Comparison of ENCODE assay signal across 12 mouse cellular contexts in genomic region chr3:87949266-87949954, GRCm38 (mm10). TPM values are rescaled to one million over a fixed set of nuclear protein-coding genes. Genes with fewer than 3 reads are reported as not detected.
DNase-seq lines count a peak whose midpoint lies in the region; ATAC-seq and TF ChIP-seq lines count a peak whose summit lies in the region.
"Had no signal": no experiment of that assay in that cellular context is flagged by ENCODE, and none has a peak within 500 bp of the region (broad histone marks: within the 10 kb centered on the region; RNA-seq: fewer than 3 reads in every experiment).

No protein-coding gene starts in this region.

- TF ChIP-seq CTCF in kidney, postnatal 0 days (IDR thresholded peaks at IDR 0.05; ENCODE audit: low read depth), result no peak
- TF ChIP-seq CTCF in kidney, adult 2 months (conservative IDR thresholded peaks at IDR 0.05; ENCODE audit: insufficient read depth, insufficient read length, low read depth, low read length), result no peak

- peak overlapping the region; percentile 16; the same call in 1 of the 2 replicates for H3K4me3 ChIP-seq in kidney, postnatal 0 days (replicated peaks; ENCODE audit: low read depth, low read length)
- H3K4me3 ChIP-seq in kidney, adult 2 months (ENCODE audit: insufficient read depth, low read depth, low read length), result no peak overlapping the region
- peak overlapping the region; percentile 42 for H3K4me3 ChIP-seq in forebrain, embryonic 12.5 days (replicated peaks)
- peak overlapping the region; percentile 57 for H3K4me3 ChIP-seq in limb, embryonic 14.5 days (replicated peaks; ENCODE audit: low read length)

- no peak overlapping the region for H3K9ac ChIP-seq in kidney, postnatal 0 days (ENCODE audit: low read depth, low read length)
- H3K9ac ChIP-seq in forebrain, embryonic 12.5 days, result peak overlapping the region; percentile 59
- peak overlapping the region; percentile 67 for H3K9ac ChIP-seq in limb, embryonic 14.5 days (ENCODE audit: low read depth, low read length, severe bottlenecking)

- TF ChIP-seq POLR2A in kidney, adult 2 months (IDR thresholded peaks at IDR 0.05; ENCODE audit: low read depth, low read length), result no peak
- TF ChIP-seq POLR2A in limb, embryonic 14.5 days (IDR thresholded peaks at IDR 0.05; ENCODE audit: borderline replicate concordance, extremely low read depth, insufficient read depth, insufficient read length), result no peak

- no peak overlapping the region for H3K27ac ChIP-seq in kidney, postnatal 0 days
- H3K27ac ChIP-seq in kidney, adult 2 months (ENCODE audit: insufficient read depth, low read depth, low read length), result no peak overlapping the region
- peak overlapping the region; percentile 74 for H3K27ac ChIP-seq in forebrain, embryonic 12.5 days
- H3K27ac ChIP-seq in limb, embryonic 14.5 days (replicated peaks; ENCODE audit: low read depth, low read length), result peak overlapping the region; percentile 88

- H3K27me3 ChIP-seq in kidney, postnatal 0 days (ENCODE audit: insufficient read depth, low read length), result no peaks in the 10 kb centered on the region
- H3K27me3 ChIP-seq in kidney, adult 2 months (replicated peaks; ENCODE audit: control insufficient read depth, insufficient read depth, low read length), result peaks cover 2% of the 10 kb centered on the region; the same call in 1 of the 2 replicates
- H3K27me3 ChIP-seq in forebrain, embryonic 12.5 days, result 0 out of 2 replicates have a peak, but pooled peaks cover 4% of the 10 kb centered on the region
- H3K27me3 ChIP-seq in limb, embryonic 14.5 days (ENCODE audit: control insufficient read depth, insufficient read depth, low read length), result no peaks in the 10 kb centered on the region

- WGBS in kidney, postnatal 0 days, result 17% methylated on average over 16 of the region's 16 CpGs
- WGBS in kidney, adult 2 months, result 39% methylated on average over 16 of the region's 16 CpGs
- WGBS in forebrain, embryonic 12.5 days, result 4% methylated on average over 16 of the region's 16 CpGs
- 5% methylated on average over 16 of the region's 16 CpGs for WGBS in limb, embryonic 14.5 days

- no peak for DNase-seq in kidney, postnatal 0 days (ENCODE audit: low spot score)
- DNase-seq in kidney, adult 2 months, result no peak
- peak; percentile 77 for DNase-seq in limb, embryonic 14.5 days (ENCODE audit: low spot score)
- peak; percentile 30 for DNase-seq in retina, postnatal 1 day
- DNase-seq in left cerebral cortex, postnatal 36 days (ENCODE audit: low spot score in 2 of 2), result no peak
- no peak for DNase-seq in adrenal gland, adult 2 months
- DNase-seq in kidney, postnatal 25 days, result no peak
- DNase-seq: lung, postnatal 4 days had no signal

- no peaks in the 10 kb centered on the region for H3K9me3 ChIP-seq in kidney, postnatal 0 days (replicated peaks; ENCODE audit: low read length)
- no peaks in the 10 kb centered on the region for H3K9me3 ChIP-seq in forebrain, embryonic 12.5 days
- no peaks in the 10 kb centered on the region for H3K9me3 ChIP-seq in limb, embryonic 14.5 days (ENCODE audit: control insufficient read depth, low read length)
- H3K9me3 ChIP-seq: G1E had no signal

- no peaks in the 10 kb centered on the region for H3K36me3 ChIP-seq in kidney, postnatal 0 days (ENCODE audit: insufficient read depth, low read length)
- H3K36me3 ChIP-seq in kidney, adult 2 months (ENCODE audit: control insufficient read depth, insufficient read depth, low read length), result no peaks in the 10 kb centered on the region
- peaks cover 14% of the 10 kb centered on the region; the same call in 1 of the 2 replicates for H3K36me3 ChIP-seq in forebrain, embryonic 12.5 days (replicated peaks)
- peaks cover 27% of the 10 kb centered on the region for H3K36me3 ChIP-seq in limb, embryonic 14.5 days (ENCODE audit: control insufficient read depth, insufficient read depth, low read length)

- intact Hi-C loops in left cerebral cortex, postnatal 36 days (cut with DNase I), result no loop called here

- no peak for ATAC-seq in kidney, postnatal 0 days (replicated peaks; ENCODE audit: low FRiP score, low read depth)
- no peak for ATAC-seq in forebrain, embryonic 12.5 days (ENCODE audit: low FRiP score)
- 0 out of 2 replicates have a peak, but pooled peaks have one; percentile 15 for ATAC-seq in limb, embryonic 14.5 days (ENCODE audit: low FRiP score, low read depth)

- H3K4me1 ChIP-seq in kidney, postnatal 0 days (replicated peaks; ENCODE audit: insufficient read depth, low read length), result peaks cover 32% of the 10 kb centered on the region
- no peaks in the 10 kb centered on the region for H3K4me1 ChIP-seq in kidney, adult 2 months (ENCODE audit: control insufficient read depth, insufficient read depth, low read length)
- H3K4me1 ChIP-seq in forebrain, embryonic 12.5 days, result peaks cover 85% of the 10 kb centered on the region
- peaks cover 73% of the 10 kb centered on the region for H3K4me1 ChIP-seq in limb, embryonic 14.5 days (ENCODE audit: control insufficient read depth, insufficient read depth, low read length)

- H3K4me2 ChIP-seq in kidney, postnatal 0 days (ENCODE audit: low read length), result peak overlapping the region; percentile 64
- H3K4me2 ChIP-seq in forebrain, embryonic 12.5 days, result peak overlapping the region; percentile 72
- H3K4me2 ChIP-seq in limb, embryonic 14.5 days (replicated peaks; ENCODE audit: low read depth, low read length, severe bottlenecking), result peak overlapping the region; percentile 76

RNA-seq across cellular contexts. Expression of gene Crabp2, which starts 0.9 kb away (rescaled TPM):
- 20.1 and 20.9 TPM in 2 replicates for polyA plus RNA-seq in kidney, postnatal 0 days (2015; fragmentation: Nextera tagmentation; extraction: Ambion mirVana)
- 0.88 and 0.94 TPM in 2 replicates for polyA plus RNA-seq in kidney, adult 2 months (2012; rRNA removed)
- 246 TPM in 2 replicates for polyA plus RNA-seq in forebrain, embryonic 12.5 days (2016; fragmentation: Nextera tagmentation; extraction: Ambion mirVana)
- 176 and 192 TPM in 2 replicates for polyA plus RNA-seq in limb, embryonic 14.5 days (2012; rRNA removed)
- 267 and 331 TPM in 2 replicates for polyA plus RNA-seq in limb, embryonic 14.5 days (2014; fragmentation: Nextera tagmentation; extraction: Ambion mirVana)
- total RNA-seq in left cerebral cortex, postnatal 36 days (2021), result 1 to 10 TPM; 3.4 to 6.0 TPM
- total RNA-seq in adrenal gland, adult 2 months (2021), result under 1 TPM; 0.52 to 0.72 TPM
- polyA plus RNA-seq in adrenal gland, adult 2 months (2012; rRNA removed), result 0.47 TPM in 1 of 2 replicates, not detected in the other
- polyA plus RNA-seq: G1E; large intestine, adult 2 months; small intestine, adult 2 months had no signal

RNA-seq across cellular contexts. Expression of gene Rrnad1, which starts 18.9 kb away (rescaled TPM):
- polyA plus RNA-seq in kidney, postnatal 0 days (2015; fragmentation: Nextera tagmentation; extraction: Ambion mirVana), result 12.1 and 12.3 TPM in 2 replicates
- polyA plus RNA-seq in kidney, adult 2 months (2012; rRNA removed), result 19.3 and 27.3 TPM in 2 replicates
- 20.5 and 23.7 TPM in 2 replicates for polyA plus RNA-seq in forebrain, embryonic 12.5 days (2016; fragmentation: Nextera tagmentation; extraction: Ambion mirVana)
- polyA plus RNA-seq in limb, embryonic 14.5 days (2012; rRNA removed), result 53.6 and 61.8 TPM in 2 replicates
- polyA plus RNA-seq in limb, embryonic 14.5 days (2014; fragmentation: Nextera tagmentation; extraction: Ambion mirVana), result 15.6 and 18.7 TPM in 2 replicates
- total RNA-seq in left cerebral cortex, postnatal 36 days (2021), result 10 to 100 TPM; 16.4 to 23.9 TPM
- 10 to 100 TPM; 13.1 to 16.3 TPM for total RNA-seq in adrenal gland, adult 2 months (2021)
- polyA plus RNA-seq in adrenal gland, adult 2 months (2012; rRNA removed), result 41.5 and 44.6 TPM in 2 replicates

RNA-seq across cellular contexts. Expression of gene Isg20l2, which starts 19.3 kb away (rescaled TPM):
- 40.4 and 42.1 TPM in 2 replicates for polyA plus RNA-seq in kidney, postnatal 0 days (2015; fragmentation: Nextera tagmentation; extraction: Ambion mirVana)
- polyA plus RNA-seq in kidney, adult 2 months (2012; rRNA removed), result 11.0 and 11.5 TPM in 2 replicates
- 80.5 and 88.2 TPM in 2 replicates for polyA plus RNA-seq in forebrain, embryonic 12.5 days (2016; fragmentation: Nextera tagmentation; extraction: Ambion mirVana)
- 35.7 and 39.7 TPM in 2 replicates for polyA plus RNA-seq in limb, embryonic 14.5 days (2012; rRNA removed)
- polyA plus RNA-seq in limb, embryonic 14.5 days (2014; fragmentation: Nextera tagmentation; extraction: Ambion mirVana), result 26.7 and 27.0 TPM in 2 replicates
- total RNA-seq in left cerebral cortex, postnatal 36 days (2021), result 10 to 100 TPM; 12.9 to 14.3 TPM
- 10 to 100 TPM; 16.3 to 21.4 TPM for total RNA-seq in adrenal gland, adult 2 months (2021)
- 9.4 and 9.7 TPM in 2 replicates for polyA plus RNA-seq in adrenal gland, adult 2 months (2012; rRNA removed)

RNA-seq across cellular contexts. Expression of gene Nes, which starts 21.5 kb away (rescaled TPM):
- 24.6 and 28.9 TPM in 2 replicates for polyA plus RNA-seq in kidney, postnatal 0 days (2015; fragmentation: Nextera tagmentation; extraction: Ambion mirVana)
- polyA plus RNA-seq in kidney, adult 2 months (2012; rRNA removed), result 7.2 and 7.5 TPM in 2 replicates
- 148 and 162 TPM in 2 replicates for polyA plus RNA-seq in forebrain, embryonic 12.5 days (2016; fragmentation: Nextera tagmentation; extraction: Ambion mirVana)
- polyA plus RNA-seq in limb, embryonic 14.5 days (2012; rRNA removed), result 28.4 and 36.0 TPM in 2 replicates
- 24.5 and 28.7 TPM in 2 replicates for polyA plus RNA-seq in limb, embryonic 14.5 days (2014; fragmentation: Nextera tagmentation; extraction: Ambion mirVana)
- total RNA-seq in left cerebral cortex, postnatal 36 days (2021), result 1 to 10 TPM; 4.6 to 6.2 TPM
- 1 to 10 TPM; 7.0 to 9.2 TPM for total RNA-seq in adrenal gland, adult 2 months (2021)
- polyA plus RNA-seq in adrenal gland, adult 2 months (2012; rRNA removed), result 3.5 and 7.0 TPM in 2 replicates

RNA-seq across cellular contexts. Expression of gene Mrpl24, which starts 30.1 kb away (rescaled TPM):
- polyA plus RNA-seq in kidney, postnatal 0 days (2015; fragmentation: Nextera tagmentation; extraction: Ambion mirVana), result 87.2 and 88.1 TPM in 2 replicates
- polyA plus RNA-seq in kidney, adult 2 months (2012; rRNA removed), result 71.9 and 100 TPM in 2 replicates
- polyA plus RNA-seq in forebrain, embryonic 12.5 days (2016; fragmentation: Nextera tagmentation; extraction: Ambion mirVana), result 75.8 and 86.1 TPM in 2 replicates
- polyA plus RNA-seq in limb, embryonic 14.5 days (2012; rRNA removed), result 88.6 and 124 TPM in 2 replicates
- polyA plus RNA-seq in limb, embryonic 14.5 days (2014; fragmentation: Nextera tagmentation; extraction: Ambion mirVana), result 66.2 and 75.7 TPM in 2 replicates
- 10 to 100 TPM; 44.6 to 54.9 TPM for total RNA-seq in left cerebral cortex, postnatal 36 days (2021)
- 100 to 1,000 TPM; 114 to 120 TPM for total RNA-seq in adrenal gland, adult 2 months (2021)
- 15.1 and 18.0 TPM in 2 replicates for polyA plus RNA-seq in adrenal gland, adult 2 months (2012; rRNA removed)

Comparison
In these comparisons a context has a peak if more than half of its experiments do, and no peak if none do; other contexts are left out.
1. RNA of gene Crabp2, which starts 0.9 kb away (polyA plus RNA-seq): 176 to 331 TPM in limb, embryonic 14.5 days, 246 TPM in forebrain, embryonic 12.5 days and 20.1 to 20.9 TPM in kidney, postnatal 0 days; 0.88 to 0.94 TPM in kidney, adult 2 months and 0.47 TPM in adrenal gland, adult 2 months; every median in the first group is over 10 times any median in the second.
2. DNase-seq: peak in limb, embryonic 14.5 days (single experiment) and retina, postnatal 1 day (single experiment); none in kidney, postnatal 0 days (single experiment), kidney, adult 2 months (single experiment), left cerebral cortex, postnatal 36 days (0 of 2), adrenal gland, adult 2 months (single experiment) and kidney, postnatal 25 days (0 of 2).
3. H3K27ac ChIP-seq: peak in forebrain, embryonic 12.5 days (single experiment) and limb, embryonic 14.5 days (single experiment); none in kidney, postnatal 0 days (single experiment) and kidney, adult 2 months (single experiment).
4. Peak in every context shown above with its lines, with median percentiles within 50 percentile points of each other: H3K4me2 ChIP-seq.